Mouse (Mus musculus): ENCODE results near the gene Sstr5. TPM values are rescaled to one million over a fixed set of nuclear protein-coding genes. Genes with fewer than 3 reads are reported as not detected.

Sstr5 gene
- total RNA-seq, 2 experiments from 2014 or later = not detected

- ATAC-seq (replicated peaks; ENCODE audit: low FRiP score, low TSS enrichment, poor library complexity, severe bottlenecking) = no peak
These were observed 20.9 kb downstream of the Sstr5 start for GRCm38 (mm10) chr17:25475946-25476744.

DNA sequence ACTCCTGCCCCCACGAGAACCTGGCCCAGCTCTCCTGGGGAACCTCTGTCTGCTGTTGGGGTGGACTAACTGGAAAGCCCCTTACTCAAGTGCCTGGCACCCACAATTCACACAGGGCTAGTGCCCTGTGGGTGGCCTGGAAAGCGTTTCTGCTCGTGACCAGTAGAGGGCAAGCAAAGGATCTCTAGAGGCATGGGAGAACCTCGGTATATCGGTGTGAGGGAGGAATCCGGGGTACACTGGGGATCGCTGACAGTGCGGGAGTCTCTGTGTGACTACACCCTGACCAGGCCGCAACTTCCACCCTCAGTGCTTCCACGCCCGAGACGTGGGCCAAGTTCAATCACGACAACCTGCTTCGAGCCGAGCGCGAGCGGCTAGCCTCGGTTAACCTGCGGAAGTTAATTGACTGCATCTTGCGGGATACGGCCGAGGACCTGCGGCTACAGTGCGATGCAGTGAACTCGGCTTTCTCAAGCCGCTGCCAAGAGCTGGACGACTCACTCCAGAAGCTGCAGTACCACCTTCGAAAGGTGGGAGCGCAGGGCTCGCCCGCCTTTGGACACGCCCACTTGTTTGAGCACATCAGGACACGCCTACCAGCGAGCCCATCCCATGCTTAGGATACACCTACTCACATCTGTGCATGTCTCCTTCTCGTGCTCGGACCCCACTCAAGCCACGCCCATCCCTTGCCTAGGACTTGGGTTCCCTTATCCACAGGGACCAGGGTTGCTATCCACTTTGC is 22.6 kb downstream of the Sstr5 start:
- peak; percentile 79 for ATAC-seq (replicated peaks; ENCODE audit: low FRiP score, low TSS enrichment, poor library complexity, severe bottlenecking)

- ATAC-seq (replicated peaks; ENCODE audit: low FRiP score, low TSS enrichment, poor library complexity, severe bottlenecking) = no peak
These were observed 25.0 kb downstream of the Sstr5 start for GRCm38 (mm10) chr17:25472044-25472443.

GRCm38 (mm10) chr17:25471418-25471817 is 25.7 kb downstream of the Sstr5 start:
- no peak for ATAC-seq (replicated peaks; ENCODE audit: low FRiP score, low TSS enrichment, poor library complexity, severe bottlenecking)

DNA sequence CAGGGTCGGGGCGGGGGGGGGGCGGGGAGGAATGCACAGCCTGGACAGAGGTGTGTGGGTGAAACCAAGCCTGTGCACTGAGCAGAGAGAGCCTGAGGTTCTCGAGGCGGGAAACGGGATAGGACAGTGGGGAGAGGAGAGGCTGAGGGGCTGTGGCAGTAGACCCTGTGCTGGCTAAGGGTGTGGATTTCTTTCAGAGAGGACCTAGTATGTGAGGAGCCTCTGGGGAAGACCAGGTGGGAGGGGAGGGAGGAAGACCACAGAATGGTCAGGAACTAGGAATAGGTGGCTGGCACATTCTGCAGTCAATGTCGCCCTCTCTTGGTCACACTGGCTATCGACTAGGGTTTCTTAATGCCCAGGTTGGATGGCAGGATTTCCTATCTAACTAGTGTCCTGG is 27.3 kb downstream of the Sstr5 start:
- no peak for ATAC-seq (replicated peaks; ENCODE audit: low FRiP score, low TSS enrichment, poor library complexity, severe bottlenecking)

GRCm38 (mm10) chr17:25468301-25468700 is 28.8 kb downstream of the Sstr5 start:
- ATAC-seq (replicated peaks; ENCODE audit: low FRiP score, low TSS enrichment, poor library complexity, severe bottlenecking) = no peak

- no peak for ATAC-seq (replicated peaks; ENCODE audit: low FRiP score, low TSS enrichment, poor library complexity, severe bottlenecking)
These were observed 29.3 kb downstream of the Sstr5 start for GRCm38 (mm10) chr17:25467781-25468180.

- no peak for ATAC-seq (replicated peaks; ENCODE audit: low FRiP score, low TSS enrichment, poor library complexity, severe bottlenecking)
These were observed 30.8 kb downstream of the Sstr5 start for GRCm38 (mm10) chr17:25466257-25466656.

DNA sequence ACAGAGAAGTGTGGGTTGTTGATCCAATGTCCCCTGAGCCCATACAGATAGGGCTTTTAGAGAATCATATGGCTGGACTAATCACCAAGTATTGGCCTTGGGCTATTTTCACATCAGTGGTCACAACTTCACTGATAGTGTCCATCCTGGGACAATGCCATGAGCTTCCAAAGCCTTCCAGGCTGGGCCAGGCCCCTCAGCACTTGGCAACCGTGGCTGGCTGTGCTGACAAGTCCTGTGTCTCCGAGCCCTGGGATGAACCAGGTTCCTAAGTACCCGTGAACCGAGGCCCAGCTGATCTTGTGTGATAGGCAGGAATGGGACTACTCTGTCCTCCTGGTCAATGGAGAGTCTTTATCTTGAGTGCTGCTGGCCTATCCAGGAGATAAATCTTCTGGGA is 33.0 kb downstream of the Sstr5 start:
- no peak for ATAC-seq (replicated peaks; ENCODE audit: low FRiP score, low TSS enrichment, poor library complexity, severe bottlenecking)

GRCm38 (mm10) chr17:25463326-25463945 is 33.7 kb downstream of the Sstr5 start:
- no peak for ATAC-seq (replicated peaks; ENCODE audit: low FRiP score, low TSS enrichment, poor library complexity, severe bottlenecking)

DNA sequence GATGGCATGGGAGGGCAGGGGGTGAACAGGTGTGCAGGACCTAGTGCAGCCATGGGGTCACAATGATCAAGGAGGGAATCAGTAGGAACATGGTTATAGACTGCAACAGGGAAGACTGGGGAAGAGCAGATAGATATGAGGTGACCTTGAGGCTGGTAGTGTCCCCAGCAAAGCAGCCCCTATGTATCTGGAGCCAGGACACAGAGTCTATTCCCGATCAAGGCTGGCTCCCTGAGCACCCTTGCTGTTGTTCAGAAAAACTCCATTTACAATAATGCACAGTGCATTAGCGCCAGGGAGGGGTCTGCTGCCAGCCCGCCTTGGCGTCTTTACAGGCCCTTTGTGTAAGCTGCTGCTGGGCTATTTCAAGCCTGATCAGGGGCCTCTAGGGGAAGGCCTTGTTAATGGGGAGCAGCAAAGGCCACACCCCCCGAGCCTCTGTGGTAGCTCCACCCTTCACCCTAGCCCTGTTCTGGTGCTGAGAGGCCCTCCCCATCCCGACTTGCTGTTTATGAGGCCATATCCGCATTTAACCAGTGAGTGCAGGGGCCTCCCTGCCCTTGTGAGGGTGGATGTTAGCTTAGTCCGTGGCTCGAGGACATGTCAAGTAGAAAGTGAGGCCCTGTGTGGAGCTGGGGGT is 34.7 kb downstream of the Sstr5 start:
- ATAC-seq (replicated peaks; ENCODE audit: low FRiP score, low TSS enrichment, poor library complexity, severe bottlenecking) = no peak

- no peak for ATAC-seq (replicated peaks; ENCODE audit: low FRiP score, low TSS enrichment, poor library complexity, severe bottlenecking)
These were observed 40.5 kb downstream of the Sstr5 start for GRCm38 (mm10) chr17:25456540-25456939.

GRCm38 (mm10) chr17:25454272-25454671 is 42.8 kb downstream of the Sstr5 start, which contains the start of gene Tekt4:
Gene Tekt4, plus strand, starts transcription at chr17:25454615.
- ATAC-seq (replicated peaks; ENCODE audit: low FRiP score, low TSS enrichment, poor library complexity, severe bottlenecking) = no peak

DNA sequence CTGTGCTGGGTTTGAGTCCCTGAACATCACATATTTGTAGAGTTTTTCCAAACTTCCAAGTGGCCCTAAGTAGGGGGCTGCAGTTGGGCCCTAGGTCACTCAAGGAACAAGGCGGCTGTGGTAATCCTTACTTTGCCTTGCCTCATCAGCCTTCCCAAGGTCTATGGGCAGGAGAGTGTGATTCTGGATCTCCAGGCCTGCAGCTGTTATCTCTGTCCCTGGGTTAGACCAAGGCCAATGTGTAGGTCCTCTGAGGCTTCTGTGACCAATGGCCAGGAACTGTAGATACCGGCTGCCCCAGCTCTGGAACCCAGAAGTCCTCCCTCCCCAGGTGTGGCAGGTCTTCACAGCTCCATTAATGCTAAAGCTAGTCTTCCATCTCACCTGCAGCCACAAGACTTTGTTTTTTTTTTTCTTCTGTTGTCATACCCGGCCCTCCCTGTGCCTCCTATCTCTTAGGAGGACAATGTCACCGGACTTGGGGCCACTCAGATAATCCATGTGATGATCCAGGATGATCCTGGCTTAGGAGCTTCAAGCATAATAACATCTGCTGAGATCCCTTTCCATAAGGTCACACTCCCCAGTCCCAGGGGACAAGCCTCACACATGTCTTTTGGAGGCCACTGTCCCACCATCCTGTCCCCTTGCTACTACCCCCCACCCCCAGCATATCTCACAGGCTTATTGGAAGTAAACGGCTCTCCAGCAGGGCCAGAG is 44.7 kb downstream of the Sstr5 start:
- ATAC-seq (replicated peaks; ENCODE audit: low FRiP score, low TSS enrichment, poor library complexity, severe bottlenecking) = no peak

GRCm38 (mm10) chr17:25450329-25450728 is 46.8 kb downstream of the Sstr5 start:
- no peak for ATAC-seq (replicated peaks; ENCODE audit: low FRiP score, low TSS enrichment, poor library complexity, severe bottlenecking)

GRCm38 (mm10) chr17:25447865-25448264 is 49.2 kb downstream of the Sstr5 start:
- no peak for ATAC-seq (replicated peaks; ENCODE audit: low FRiP score, low TSS enrichment, poor library complexity, severe bottlenecking)

GRCm38 (mm10) chr17:25445841-25446240 is 51.2 kb downstream of the Sstr5 start:
- no peak for ATAC-seq (replicated peaks; ENCODE audit: low FRiP score, low TSS enrichment, poor library complexity, severe bottlenecking)

GRCm38 (mm10) chr17:25445074-25445473 is 52.0 kb downstream of the Sstr5 start:
- no peak for ATAC-seq (replicated peaks; ENCODE audit: low FRiP score, low TSS enrichment, poor library complexity, severe bottlenecking)

DNA sequence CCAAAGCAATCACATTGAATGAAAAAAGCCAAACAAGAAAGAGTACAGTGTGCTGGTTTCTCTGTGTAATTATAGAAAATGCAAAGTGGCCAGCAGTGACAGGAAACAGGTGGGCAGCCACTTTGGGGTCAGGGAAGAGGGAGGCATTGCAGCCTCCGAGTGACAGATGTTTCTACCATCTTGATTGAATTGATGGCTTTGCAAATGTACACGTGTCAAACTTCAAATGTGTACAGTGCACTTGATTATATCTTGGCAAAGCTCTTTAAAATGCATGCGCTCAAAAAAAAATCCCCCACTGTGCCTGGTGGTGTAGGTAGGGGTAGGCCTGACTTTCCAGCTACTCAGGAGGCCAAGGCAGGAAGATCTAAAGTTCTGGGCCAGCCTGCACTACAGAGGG is 54.2 kb downstream of the Sstr5 start:
- ATAC-seq (replicated peaks; ENCODE audit: low FRiP score, low TSS enrichment, poor library complexity, severe bottlenecking) = no peak

Data from megakaryocyte-erythroid progenitor cell, adult 5-6 weeks (primary cell).